Mouse (Mus musculus) hematopoietic stem cell, adult 5-6 weeks (primary cell): ENCODE results near the gene Dusp16. TPM values are rescaled to one million over a fixed set of nuclear protein-coding genes. Genes with fewer than 3 reads are reported as not detected.

ENCODE experiments used
- ATAC-seq, 2 experiments: fragments of 125-278 bp in 1 of 2; replicated peaks in 1 of 2; 2 replicates each; pipeline ENCODE4 v1.8.0; 2016 to 2017; ENCODE audit warnings: inconsistent platforms in 2 of 2, mild to moderate bottlenecking in 2 of 2, moderate number of reproducible peaks in 2 of 2, low read depth in 1 of 2, moderate TSS enrichment in 1 of 2; ENCODE audit not compliant: low FRiP score in 2 of 2, poor library complexity in 2 of 2, severe bottlenecking in 2 of 2, insufficient read depth in 1 of 2, low TSS enrichment in 1 of 2
- total RNA-seq: library from RNA; stranded (forward); fragments of 172-1452, 232-1000 nt; gene quantifications from 2 replicates; pipeline ENCODE4 v1.2.3, GENCODE M21; 2017

Dusp16 gene
- total RNA-seq, 1 experiment from 2014 or later = 18.8 TPM

GRCm38 (mm10) chr6:134753858-134754257, 38.6 kb downstream of the Dusp16 start:
- ATAC-seq = no peak

GRCm38 (mm10) chr6:134753412-134753811, 39.0 kb downstream of the Dusp16 start:
- ATAC-seq = no peak

DNA sequence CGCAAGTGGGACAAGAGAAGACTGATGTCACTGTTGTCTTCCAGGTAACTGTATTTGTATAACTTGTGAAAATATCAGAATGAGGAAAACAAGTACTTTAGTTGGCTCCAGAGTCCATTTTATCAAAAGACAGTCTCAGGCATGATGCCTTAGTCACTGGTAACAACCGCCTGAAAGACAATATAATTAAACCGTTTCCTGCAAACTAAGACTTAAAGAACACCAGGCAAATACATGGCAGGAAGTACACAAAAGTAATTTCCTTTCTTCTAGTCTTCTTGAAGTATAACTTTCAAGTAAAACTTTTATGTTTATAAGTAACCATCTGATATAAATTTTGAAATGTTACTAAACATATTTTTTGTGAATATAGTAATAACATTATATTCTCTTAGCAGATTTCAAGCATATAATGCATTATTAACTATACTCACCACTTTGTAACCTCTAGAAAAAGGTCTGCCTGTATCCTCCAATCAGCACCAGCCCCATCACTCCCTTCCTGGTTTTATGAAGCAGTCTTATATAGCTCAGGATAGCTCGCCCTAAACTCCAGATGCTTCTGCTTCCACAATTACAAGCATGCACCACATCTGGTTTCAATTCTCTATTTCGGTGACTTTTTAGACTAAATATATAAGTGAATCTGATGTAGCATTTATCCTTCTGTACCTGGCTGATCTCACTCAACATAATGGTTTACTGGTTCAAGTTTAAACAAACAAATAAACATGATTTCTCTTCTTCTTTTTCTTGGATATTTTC, 40.4 kb downstream of the Dusp16 start:
- ATAC-seq = no peak

GRCm38 (mm10) chr6:134751087-134751486, 41.3 kb downstream of the Dusp16 start:
- ATAC-seq = no peak

GRCm38 (mm10) chr6:134748126-134748525, 44.3 kb downstream of the Dusp16 start:
- no peak for ATAC-seq

DNA sequence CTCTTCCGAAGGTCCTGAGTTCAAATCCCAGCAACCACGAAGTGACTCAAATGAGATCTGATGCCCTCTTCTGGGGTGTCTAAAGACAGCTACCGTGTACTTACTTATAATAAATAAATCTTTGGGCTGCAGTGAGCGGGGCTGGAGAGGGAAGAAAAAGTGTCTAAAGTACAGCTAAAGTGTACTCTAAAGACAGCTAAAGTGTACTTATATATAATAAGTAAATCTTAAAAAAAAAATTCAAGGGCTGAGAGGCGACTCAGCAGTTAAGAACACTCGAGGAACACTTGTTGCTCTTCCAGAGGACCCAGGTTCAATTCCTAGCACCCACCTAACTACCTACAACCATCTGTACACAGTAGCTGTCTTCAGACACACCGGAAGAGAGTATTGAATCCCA, 46.5 kb downstream of the Dusp16 start:
- no peak for ATAC-seq

DNA sequence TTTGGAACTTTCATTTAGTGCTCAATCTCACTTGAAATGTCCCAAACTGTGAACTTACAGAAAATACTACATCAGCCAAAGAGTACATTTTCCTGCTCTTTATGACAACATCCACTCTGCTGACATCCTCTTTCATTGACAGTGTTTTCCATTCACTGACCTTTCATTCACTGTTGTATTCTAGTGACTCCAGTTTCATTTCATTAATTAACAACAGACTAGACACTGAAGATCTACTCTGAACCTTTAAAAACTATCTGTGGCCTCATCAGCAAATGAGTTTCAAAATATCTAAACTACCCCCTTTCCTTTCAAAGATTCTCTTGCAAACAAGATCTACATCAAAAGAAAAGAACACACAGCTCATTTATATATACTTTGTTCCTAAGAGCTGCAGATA, 48.9 kb downstream of the Dusp16 start:
- no peak for ATAC-seq

DNA sequence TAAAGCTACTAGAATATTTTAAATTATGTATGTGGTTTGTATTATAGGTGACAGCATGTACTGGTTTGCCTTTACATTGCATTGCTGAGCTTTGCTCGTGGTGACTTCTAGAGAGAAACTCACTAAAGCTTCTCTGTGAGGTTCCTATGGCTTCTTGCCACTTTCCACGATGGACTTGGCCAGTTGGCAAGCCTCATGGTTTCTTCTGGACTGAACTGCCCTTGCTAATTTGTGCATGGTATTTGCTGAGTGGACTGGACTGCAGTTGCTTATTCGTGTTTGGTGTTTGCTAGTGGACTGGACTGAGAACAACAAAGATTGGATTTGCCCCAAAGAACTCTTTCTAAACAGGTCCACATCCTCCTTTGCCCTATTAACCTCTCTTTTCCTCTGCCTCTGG, 55.6 kb downstream of the Dusp16 start:
- ATAC-seq = no peak

GRCm38 (mm10) chr6:134733800-134734221, 58.6 kb downstream of the Dusp16 start:
- no peak for ATAC-seq

DNA sequence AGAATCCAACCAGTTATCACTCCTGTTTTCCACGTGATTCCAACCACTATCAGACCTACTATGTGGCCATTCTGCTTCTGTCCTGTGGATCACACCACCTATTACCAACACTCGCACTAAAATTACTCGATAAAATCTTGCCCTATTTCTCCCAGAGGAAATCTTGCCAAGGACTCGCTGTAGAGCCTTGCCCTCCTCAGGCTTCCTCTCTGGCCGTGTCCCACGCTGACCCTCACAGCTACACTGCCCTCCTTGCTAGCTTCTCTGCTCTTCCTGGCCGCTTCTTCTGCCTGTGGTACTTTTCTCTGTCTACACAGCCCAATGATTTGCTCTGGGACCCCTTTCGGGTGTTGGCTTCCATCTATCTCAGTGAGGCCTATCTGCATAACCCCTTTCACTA, 59.6 kb downstream of the Dusp16 start:
- ATAC-seq = no peak

- no peak; a peak in 1 of 4 replicates for ATAC-seq
Measured at GRCm38 (mm10) chr6:134730978-134731377, 61.4 kb downstream of the Dusp16 start.

- ATAC-seq = no peak
Measured at GRCm38 (mm10) chr6:134725406-134725805, 67.0 kb downstream of the Dusp16 start.

GRCm38 (mm10) chr6:134723833-134724553, 68.4 kb downstream of the Dusp16 start:
- ATAC-seq = no peak

DNA sequence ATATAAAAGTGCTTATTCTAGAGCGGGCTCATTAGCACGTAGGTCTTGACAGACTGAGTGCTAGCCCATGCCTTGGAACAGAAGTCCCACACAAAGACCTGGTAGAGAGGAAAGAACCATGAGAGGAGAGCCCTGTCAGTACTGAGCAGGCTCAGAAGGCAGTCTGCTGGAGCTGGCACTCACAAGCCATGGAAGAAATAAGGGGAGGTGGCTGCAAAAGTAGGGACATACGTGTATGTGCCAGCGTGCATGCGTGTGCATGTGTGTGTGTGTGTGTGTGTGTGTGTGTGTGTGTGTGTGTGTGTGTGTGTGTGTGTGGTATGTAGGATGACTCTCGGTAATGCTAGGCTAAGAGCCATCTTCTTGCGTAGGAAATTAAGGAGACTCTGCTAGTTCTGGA, 69.1 kb downstream of the Dusp16 start:
- ATAC-seq = no peak

DNA sequence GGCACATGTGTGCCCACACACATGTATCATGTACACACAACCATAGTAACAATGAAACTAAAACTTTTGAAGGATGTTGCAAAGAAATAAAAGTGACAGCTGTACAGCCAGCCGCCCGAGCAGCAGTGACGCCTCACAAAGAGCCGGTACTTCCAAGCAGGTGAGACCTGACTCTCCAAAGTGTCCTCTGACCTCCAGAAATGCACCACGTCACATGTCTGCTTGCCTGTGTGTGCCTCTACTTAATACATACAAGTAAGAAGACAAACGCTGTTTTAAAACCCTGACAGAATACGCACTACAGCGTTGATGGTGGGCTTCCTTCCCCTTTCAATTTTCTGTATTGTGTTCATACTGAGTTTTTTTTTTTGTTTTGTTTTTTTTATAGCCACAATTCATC, 69.5 kb downstream of the Dusp16 start:
- no peak for ATAC-seq

- no peak for ATAC-seq
Measured at GRCm38 (mm10) chr6:134721729-134722269, 70.6 kb downstream of the Dusp16 start.

GRCm38 (mm10) chr6:134720150-134720549, 72.3 kb downstream of the Dusp16 start:
- no peak for ATAC-seq

DNA sequence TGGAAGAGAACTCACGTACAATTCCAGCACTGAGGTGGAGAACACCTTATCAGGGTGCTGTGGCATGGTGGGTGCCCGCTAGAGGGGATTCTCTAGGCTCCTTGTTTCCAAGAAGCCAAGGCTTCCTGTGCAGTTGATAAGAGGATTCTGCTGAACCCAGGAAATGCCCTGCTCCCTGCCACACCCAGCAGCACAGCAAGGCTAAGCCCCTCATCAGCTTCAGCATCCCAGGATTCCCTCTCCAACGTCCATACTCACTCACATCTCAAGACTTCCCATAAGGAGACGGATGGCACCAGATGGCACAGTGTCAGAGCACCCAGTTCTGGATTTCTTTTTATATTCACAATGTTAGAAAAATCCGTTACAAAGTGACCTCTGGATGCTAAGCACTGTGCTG, 73.3 kb downstream of the Dusp16 start:
- ATAC-seq = no peak
